Mouse (Mus musculus): ENCODE results near the gene Stoml3.

DNA sequence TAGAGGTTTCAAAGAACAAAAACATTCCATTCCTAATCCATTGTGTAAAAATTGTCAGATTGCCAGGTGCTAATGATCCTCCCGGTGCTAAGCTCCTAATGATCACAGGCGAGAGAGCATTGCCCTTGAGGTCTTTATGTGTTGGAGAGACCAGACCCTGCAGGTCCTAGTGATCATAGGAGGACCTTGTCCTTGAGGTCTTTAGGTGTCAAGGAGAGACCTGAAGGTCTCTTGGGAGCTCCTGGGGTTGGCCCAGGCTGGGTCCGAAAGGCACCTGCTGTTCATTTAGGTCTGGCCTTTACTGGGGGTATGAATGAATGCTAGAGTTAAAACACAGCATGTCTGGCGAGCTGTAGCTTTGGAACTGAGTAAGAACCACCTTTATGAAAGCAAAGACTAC is 14.3 kb upstream of the Stoml3 start:
- no peak for TF ChIP-seq CTCF (IDR thresholded peaks at IDR 0.05; ENCODE audit: low read depth)
- TF ChIP-seq EP300 (IDR thresholded peaks at IDR 0.05; ENCODE audit: low read depth): no peak
